Mouse (Mus musculus) activated CD4-positive, CD25-positive, alpha-beta regulatory T cell, adult 4 months (primary cell): ENCODE measurements around the gene Nos2. TPM values are rescaled to one million over a fixed set of nuclear protein-coding genes. Genes with fewer than 3 reads are reported as not detected.

ENCODE experiments used
- ATAC-seq: one replicate; pipeline ENCODE4 v1.8.0; 2017
- polyA plus RNA-seq, 2 experiments: library from polyadenylated mRNA; unstranded; fragments of 100-300 nt; shearing (Covaris generic); gene quantifications; one replicate each; pipeline ENCODE4 v1.2.1; 2017

Nos2 gene
- not detected for polyA plus RNA-seq

DNA sequence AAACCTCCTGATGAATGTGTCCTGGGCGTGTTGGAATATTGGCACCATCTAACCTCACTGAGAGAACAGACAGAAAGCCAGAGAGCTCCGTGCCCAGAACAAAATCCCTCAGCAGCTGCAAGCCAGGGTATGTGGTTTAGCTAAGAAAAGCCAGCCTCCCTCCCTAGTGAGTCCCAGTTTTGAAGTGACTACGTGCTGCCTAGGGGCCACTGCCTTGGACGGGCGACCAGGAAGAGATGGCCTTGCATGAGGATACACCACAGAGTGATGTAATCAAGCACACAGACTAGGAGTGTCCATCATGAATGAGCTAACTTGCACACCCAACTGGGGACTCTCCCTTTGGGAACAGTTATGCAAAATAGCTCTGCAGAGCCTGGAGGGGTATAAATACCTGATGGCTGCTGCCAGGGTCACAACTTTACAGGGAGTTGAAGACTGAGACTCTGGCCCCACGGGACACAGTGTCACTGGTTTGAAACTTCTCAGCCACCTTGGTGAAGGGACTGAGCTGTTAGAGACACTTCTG lies at the start of gene Nos2:
TSS of gene Nos2 (plus strand) at position 377 of the 529 bp plus-strand sequence.
- ATAC-seq: no peak

DNA sequence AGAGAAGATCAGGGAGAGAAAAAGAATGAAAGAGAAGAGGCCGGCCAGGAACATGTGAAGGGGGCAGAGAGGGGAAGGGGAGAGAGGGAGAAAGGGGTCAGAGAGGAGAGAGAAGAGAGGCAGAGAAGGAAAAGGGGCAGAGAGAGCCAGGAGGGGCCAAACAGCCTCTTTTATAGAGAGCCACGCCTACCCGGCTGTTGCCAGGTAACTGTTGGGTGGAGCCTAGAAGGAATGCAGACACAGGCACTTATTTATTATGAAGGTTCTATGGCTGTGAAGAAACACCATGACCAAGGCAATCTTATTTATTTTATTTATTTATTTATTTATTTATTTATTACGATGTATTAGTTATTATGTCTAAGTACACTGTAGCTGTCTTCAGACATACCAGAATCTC lies 49.7 kb upstream of the Nos2 start:
- ATAC-seq: no peak

DNA sequence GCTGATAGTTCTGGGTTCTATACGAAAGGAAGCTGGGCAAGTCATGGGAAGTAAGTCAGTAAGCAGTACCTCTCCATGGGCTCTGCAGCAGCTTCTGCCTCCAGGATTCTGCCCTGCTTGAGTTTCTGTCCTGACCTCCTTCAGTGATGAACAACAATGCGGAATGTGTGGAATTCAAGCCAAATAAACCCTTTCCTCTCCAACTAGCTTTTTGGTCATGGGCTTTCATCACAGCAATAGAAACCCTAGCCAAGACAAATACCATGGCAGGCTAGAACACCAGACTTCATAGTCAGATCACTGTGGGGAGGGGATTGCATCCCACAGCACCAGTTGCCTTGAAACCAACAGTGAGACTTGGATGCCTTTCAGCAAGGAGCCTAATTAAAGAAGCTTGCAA lies 47.8 kb upstream of the Nos2 start:
- ATAC-seq: no peak

DNA sequence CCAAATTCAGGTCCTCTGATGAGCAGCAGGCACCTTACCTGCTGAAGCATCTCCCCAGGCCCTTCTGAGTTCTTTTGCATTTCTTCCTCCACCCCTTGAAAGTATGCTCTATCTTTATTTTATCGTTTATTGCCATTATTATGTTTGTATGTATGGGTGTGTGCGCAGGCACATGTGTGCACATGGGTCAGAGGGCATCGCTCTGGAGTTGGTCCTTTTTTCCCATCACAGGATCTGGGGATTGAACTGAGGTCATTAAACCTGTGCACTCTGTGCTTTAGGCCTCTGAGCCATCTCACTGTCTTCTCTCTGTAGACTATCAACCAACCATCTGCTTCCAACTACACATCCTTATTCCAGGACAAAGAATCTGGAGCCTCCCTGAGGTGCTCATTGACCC lies 40.9 kb upstream of the Nos2 start:
- ATAC-seq: no peak

DNA sequence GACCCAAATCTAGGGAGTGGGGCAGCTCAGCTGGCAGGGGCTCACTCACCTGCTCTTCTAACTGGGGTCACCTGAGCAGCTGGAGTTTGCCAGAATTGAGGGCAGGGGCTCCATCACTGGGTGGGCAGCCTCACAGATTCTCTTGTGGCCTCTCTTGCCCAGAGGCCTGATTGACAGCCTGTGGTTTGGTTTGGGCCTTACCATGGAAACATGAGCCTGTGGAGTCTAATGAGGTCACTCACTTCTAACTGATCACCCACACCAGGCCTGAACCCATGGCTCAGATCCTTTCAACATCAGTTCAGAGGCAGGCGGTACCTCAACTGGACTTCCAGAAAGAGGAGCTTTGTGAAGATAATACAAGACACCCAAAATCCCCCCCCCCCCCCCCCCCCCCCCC lies 33.9 kb upstream of the Nos2 start:
- ATAC-seq: no peak

DNA sequence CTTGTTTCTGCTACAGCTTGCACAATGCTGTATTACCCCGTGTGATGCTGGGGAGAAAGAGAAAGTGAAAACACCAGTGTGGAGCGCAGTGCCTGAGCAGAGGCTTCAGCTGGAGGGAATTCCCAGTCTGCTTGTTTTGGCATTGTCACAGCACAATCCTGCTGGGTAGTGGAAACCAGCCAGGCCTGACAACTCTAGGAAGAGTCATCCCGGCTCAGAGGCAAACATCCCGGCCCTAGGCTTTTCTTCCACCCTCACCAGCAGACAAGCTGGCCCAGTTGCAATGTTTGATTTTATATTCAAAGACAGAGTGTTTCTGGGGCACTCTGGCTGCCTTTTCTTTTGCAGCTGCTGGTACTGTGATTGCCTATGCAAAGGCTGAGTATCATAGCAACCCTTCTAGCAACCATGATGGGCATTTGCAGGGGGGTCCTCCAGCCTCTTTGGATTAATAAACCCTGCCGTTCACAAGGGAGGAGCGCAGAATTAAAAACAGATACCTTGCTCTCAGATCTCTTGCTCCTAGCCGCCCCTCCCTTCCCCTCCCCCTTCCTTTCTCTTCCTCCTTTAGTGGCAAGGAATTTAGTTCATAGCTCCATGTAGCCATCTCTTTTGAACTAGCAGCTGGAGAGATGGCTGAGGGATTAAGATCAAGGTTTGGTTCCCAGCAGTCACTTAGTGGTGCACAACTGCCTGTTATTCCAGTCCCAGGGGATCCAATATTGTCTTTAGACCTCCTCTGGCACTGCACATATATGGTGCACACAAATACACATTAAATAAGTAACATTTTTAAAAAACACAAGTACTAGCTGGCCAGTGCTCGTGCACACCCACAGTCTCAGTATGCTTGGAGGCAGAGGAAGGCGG lies 33.2 kb upstream of the Nos2 start:
- peak; percentile 99 for ATAC-seq

DNA sequence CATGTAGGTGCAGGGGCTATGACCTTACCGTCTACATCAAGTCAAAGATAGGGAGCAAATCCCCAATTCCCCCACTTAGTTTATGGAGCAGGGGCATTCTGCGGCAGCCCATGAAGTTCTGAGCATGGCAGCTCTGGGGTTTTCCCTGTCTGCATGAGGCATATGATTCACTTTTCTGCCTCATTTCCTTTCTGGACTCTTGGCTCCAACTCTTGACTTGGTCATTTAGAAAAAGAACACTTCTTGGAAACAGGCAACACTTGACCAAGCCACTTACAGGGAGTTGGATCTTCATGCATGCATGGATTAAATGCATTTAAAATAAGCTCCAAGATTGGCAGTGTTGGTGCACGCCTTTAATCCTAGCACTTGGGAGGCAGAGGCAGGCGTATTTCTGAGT lies 31.4 kb upstream of the Nos2 start:
- ATAC-seq: no peak

DNA sequence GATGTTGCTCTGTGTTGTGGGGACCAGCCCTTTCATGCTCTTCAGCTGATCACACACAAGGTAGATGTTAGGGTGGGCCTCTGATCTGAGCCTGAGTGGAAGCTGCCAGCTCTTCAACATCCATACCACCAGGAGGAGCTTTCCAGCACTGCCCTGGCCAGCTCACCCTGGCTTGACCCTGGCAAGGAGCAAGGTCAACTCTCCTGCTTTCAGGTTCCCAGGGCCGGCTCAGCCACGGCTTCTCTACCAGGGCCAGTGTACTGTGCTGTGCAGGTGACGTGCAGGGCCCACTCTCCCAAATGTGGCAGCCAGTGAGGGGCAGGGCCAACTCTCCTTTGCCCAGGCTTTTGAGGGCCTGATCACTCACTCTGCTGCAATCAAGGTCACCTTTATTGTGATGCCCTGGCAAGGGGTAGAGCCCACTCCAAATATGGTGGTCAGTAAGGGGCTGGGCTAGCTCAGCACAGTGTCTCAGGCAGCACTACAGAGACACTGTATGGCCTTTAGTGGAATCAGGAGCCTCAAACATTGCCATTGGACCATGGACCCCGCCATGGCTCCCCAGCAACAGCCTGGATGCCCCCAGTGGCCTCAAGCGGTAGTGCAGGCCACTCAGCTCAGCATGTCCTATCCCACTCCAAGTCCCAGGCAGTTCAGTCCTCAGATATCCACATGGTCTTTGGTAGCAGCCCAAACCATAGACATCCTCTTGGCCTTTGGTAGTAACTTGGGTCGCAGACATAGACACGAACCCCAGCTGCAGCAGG lies 24.0 kb upstream of the Nos2 start:
- no peak for ATAC-seq

DNA sequence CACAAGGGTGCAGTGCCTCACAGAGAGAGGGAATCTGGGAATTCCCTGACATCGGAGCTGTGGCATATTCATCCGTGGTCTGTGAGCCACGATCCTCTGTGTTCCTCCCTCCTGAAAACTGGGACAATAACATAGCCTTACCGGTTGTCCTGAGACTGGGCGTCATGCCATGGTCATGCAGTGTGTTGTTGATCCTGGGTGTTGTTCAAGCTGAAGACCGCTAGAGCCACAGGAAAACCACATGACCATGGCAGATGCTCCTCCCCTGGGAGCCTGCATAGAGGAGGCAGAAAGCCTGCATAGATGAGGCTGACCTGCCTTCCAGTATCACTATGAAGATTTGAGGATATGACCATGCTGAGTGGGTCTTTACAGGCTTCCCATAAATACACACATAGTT lies 5.1 kb upstream of the Nos2 start:
- no peak for ATAC-seq

DNA sequence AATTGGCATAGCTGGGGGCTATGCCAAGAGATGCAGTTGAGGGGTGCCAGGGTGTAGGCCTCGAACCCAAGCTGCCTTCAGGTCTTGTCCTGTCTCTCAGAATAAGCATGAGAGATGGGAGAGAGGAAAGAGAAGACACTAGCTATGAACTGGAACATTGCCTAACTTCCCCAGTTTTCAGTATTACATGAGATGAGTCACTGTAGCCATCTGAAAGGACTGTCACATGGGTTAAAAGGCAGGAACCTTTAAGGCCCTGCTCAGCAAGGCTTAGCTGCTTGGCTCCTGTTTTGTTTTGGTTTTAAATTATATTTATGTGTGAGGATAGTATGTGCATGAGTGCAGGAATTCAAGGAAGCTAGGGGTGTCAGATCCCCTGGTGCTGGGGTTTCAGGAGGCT lies 4.2 kb upstream of the Nos2 start:
- ATAC-seq: no peak

DNA sequence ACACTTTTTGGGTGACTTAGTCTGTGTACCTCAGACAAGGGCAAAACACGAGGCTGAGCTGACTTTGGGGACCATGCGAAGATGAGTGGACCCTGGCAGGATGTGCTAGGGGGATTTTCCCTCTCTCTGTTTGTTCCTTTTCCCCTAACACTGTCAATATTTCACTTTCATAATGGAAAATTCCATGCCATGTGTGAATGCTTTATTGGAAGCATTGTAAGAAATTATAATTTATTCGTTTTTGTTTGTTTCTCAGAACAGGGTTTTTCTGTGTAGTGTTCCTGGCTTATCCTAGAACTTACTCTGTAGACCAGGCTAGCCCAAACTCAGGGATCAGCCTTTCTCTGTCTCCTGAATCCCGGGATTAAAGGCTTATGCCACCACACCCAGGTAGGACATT lies 842 bp upstream of the Nos2 start:
- ATAC-seq: no peak

DNA sequence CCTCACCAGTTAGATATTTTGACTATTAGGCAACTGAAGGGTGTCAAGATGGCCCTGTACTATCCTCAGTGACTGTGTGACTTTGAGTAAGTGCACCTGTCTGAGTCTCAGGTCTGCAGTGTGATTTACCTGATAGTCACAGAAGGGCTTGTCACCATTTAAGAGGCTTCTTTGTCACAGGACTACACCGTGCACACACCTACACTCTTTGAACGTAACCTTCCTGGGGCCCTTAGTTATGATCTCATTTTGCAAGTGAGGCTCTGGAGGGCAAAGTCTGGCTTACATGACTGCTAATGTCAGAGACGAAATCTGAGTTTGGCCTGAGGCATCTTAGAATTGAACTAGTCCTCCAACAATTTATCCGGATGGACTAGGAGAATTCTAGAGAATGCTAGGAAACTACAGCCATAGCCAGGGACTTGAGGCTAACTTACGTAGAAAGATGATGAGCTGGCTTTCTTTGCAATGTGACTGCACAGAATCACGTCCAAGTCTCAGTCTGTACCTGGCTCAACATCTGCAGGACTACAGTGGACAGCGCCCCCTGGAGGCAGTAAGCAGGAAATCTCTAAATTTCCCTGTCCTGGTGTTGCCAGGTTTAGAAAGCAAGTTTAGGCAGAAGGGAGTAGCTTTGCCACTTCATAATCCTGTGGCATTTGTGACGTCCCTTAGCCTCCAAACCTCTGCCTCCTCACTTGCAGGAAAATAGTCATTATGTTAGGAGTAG lies 2.3 kb downstream of the Nos2 start:
- no peak for ATAC-seq

DNA sequence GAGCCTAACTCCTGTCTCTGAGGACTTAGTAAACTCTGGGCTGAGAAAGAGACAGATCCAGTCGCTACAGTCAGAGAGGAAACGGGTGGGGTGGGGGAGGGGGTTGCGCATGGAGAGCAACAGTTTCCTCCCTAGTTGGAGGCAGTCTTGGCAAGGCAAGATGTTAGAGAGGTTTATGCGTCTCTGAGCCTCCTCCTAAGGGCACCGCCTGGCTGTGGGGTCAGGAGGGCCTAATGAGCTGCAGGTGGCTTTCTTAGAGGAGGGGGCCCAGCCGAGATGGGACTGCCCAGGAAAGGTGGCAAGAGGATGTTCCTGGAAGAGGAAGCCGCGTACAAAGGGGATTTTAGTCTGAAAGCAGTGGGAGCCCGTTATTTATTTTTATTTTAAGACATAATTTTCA lies 3.5 kb downstream of the Nos2 start:
- no peak for ATAC-seq

DNA sequence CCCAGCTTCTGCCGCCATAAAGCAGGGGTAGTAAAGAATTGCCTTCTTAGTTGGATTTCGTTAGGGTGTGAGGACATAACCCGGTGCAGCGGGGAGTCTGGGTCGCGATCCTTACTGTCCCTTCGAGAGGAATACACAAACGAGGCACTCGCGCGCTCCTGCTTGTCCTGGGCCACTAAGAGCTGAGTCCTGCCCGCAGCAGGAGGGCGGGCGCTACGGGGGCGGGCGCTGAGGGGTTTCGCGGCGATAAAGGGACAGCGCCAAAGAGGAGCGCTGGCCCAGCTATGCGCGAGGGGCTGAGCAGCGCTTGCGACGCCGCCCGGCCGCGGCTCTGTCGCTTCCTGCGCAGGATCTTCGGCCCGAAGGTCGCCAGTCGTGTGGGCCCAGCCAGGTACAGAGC lies 4.3 kb downstream of the Nos2 start:
- ATAC-seq: no peak

DNA sequence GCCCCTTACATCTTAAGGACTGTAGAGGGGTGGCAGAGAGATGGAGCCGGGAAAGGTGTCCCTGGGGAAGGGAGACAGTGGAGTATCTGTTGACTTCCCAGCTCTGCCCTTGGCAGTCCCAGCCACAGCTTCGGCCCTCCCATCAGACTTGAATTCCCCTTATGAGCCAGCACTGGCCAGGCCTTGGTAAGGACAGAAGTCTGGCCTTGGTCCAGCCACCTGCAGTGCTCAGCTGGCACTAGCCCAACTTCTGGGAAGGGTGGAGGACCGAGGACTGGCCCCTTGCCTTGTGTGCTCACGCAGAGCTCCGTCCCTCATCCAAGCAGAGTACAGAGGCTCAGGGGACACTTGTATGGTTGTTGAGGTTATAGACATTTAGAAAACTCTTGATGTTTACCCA lies 8.8 kb downstream of the Nos2 start:
- ATAC-seq: no peak

DNA sequence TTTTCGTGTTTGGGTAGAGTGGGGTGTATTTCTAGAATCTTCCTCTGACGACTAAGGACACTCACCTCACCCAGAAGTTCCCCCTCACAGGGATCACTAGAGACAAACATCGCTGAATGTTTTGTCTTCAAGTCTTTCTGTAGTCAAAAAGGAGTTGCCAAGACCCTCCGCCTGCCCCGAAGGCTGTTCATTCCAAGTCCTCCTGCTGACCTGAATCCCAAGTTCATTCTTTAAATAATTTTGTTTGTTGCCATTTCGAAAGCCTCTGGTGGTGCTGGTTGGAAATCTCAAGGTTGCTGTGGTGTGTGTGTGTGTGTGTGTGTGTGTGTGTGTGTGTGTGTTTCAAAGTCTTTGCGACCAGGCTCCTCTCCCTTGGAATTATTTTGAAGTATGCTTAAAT lies 13.7 kb downstream of the Nos2 start:
- ATAC-seq: no peak

DNA sequence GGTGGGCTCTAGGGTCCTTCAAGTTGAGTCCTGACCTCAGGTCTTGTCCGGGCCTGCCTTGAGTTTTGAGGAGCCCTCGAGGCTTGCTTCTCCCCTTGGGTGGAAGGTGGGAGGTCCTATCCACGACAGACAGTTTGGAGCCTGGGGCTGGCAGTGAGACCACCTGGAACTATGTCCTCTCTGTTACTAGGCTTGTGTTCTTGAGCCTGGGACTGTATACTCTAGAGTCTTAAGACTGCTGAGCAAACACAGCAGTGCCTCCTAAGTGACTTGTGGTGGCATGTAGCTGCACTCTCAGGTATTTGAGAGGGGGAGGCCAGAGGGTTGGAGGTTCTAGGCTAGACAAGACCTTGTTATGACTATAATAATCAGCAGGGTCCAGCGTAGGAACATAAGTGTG lies 14.1 kb downstream of the Nos2 start:
- no peak for ATAC-seq

DNA sequence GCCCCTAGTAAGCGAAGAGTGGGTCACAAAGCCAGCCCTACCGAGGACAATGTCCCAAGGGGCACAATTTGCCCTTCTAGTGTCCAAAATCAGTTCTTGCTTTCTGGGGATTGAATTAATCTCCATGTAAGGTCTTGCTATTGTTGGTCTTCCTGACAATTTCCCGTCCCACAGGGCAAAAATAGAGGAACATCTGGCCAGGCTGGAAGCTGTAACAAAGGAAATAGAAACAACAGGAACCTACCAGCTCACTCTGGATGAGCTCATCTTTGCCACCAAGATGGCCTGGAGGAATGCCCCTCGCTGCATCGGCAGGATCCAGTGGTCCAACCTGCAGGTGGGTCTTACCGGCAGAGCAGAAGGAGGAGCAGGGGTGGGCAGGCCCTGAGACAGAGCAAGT lies 14.6 kb downstream of the Nos2 start:
- no peak for ATAC-seq

DNA sequence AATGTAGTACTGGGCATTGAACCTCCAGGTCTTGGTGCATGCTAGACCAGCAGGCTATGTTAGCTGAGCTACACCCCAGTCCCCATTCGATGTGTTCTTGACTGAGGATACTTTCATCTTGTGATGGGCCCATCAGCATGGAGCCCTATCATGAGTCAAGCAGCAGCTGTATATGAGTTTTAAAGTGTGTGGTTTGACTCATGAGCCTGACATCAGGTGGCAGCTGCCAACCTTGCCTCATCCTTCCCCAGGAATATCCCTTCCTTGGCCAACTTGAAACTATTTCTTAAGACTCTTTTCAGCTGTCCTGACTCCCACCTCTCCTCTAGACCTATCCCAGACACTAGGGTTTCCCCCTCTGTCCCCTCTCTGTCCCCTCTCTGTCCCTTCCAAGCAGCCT lies 22.5 kb downstream of the Nos2 start:
- ATAC-seq: no peak

DNA sequence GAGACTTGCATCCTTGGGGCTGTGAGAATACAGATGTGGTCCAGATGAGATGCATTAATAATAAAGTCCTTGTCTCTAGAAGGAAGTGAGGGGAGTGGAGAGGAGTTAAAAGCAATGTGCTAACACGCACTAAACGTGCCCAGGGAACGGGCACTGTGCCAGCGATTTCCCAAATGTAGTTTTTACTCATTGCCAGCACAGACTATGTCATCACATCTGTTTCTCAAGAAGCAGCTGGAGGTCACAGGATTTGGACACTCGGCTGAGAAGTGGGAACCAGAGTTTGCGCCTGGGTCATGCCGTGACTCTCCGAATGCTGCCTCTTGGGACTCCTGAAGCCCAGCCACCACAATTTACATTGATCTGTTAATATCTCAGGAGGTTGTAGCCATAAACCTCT lies 29.8 kb downstream of the Nos2 start:
- ATAC-seq: no peak

DNA sequence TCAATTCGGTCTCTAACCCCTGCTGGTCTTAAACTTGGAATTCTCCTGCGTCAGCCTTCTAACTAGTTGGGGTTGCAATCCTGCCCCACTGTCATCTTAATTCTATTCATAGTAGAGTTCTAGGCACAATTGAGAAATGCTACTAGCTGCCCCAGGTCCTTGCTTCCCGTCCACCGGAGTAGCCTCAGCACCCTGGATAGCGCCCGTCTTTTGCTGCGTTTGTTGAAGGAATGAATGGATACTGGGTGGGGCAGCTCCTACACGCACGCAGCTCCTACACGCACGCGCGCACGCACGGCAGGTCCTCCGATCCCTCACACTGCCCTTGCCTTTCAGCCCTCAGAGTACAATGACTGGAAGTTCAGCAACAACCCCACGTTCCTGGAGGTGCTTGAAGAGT lies 31.9 kb downstream of the Nos2 start:
- ATAC-seq: no peak

DNA sequence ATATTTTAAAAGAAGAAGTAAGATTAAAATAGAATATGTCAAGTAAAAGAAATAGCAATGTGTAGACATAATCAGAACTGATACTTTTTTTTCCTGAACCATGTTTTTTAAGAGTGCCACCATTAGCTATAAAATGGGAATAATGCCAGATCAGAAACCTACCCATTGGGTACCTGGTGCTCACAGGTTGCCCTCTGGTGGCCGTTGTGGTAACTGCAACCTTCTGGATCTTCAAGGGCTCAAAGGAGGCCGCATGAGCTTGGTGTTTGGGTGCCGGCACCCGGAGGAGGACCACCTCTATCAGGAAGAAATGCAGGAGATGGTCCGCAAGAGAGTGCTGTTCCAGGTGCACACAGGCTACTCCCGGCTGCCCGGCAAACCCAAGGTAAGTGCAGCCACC lies 35.7 kb downstream of the Nos2 start:
- ATAC-seq: no peak

DNA sequence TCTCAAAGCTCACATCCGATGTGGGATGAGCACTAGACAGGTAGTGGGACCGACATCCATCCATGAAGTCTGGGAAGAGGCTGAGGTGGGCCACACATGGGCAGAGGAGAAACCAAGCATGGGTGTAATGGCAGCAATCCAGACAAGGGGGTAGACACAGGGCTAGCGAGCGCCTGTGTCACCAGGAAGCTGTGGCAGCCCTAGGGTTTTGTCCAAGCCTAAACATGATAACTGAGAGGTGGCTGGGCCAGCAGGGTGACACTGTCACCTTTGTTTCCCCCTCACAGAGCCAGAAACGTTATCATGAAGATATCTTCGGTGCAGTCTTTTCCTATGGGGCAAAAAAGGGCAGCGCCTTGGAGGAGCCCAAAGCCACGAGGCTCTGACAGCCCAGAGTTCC lies 38.8 kb downstream of the Nos2 start:
- ATAC-seq: no peak
